Mouse (Mus musculus) hindbrain, embryonic 14.5 days (tissue): ENCODE measurements at regions not wholly inside any gene's neighbourhood (a gene's known extent, or its start where the extent isn't known, plus 50 kb on each side); places are given as distances from the start of the nearest gene placed in this dataset.

Experiments used
- ATAC-seq: fragments of 200-750 bp; cut with Nextera tagmentation; 2 replicates; pipeline ENCODE4 v1.8.0; 2017; ENCODE audit warnings: moderate number of reproducible peaks, mild to moderate bottlenecking, moderate TSS enrichment, moderate library complexity; ENCODE audit not compliant: low FRiP score
- DNase-seq: peaks from one replicate; pipeline ENCODE4 v3.0.0-alpha.2; 2015; ENCODE audit warnings: low spot score
- H3K27ac ChIP-seq: fragments of 300-500 bp; sonication (generic); 2 replicates; pipeline ENCODE4 v1.5.1; 2014; ENCODE audit warnings: mild to moderate bottlenecking, moderate library complexity
- H3K27me3 ChIP-seq: fragments of 300-500 bp; sonication (generic); 2 replicates; pipeline ENCODE4 v1.6.1; 2014; ENCODE audit warnings: mild to moderate bottlenecking, low read length, mixed read lengths; ENCODE audit not compliant: control insufficient read depth, insufficient read depth
- H3K36me3 ChIP-seq: fragments of 300-500 bp; sonication (generic); replicated peaks from 2 replicates; pipeline ENCODE4 v1.6.1; 2014; ENCODE audit not compliant: control insufficient read depth, insufficient read depth
- H3K4me1 ChIP-seq: fragments of 300-500 bp; sonication (generic); replicated peaks from 2 replicates; pipeline ENCODE4 v1.6.1; 2014; ENCODE audit warnings: antibody characterized with exemption, low read length, mixed read lengths; ENCODE audit not compliant: control insufficient read depth, insufficient read depth
- H3K4me2 ChIP-seq: fragments of 300-500 bp; sonication (generic); replicated peaks from 2 replicates; pipeline ENCODE4 v1.6.1; 2014; ENCODE audit warnings: mild to moderate bottlenecking, moderate library complexity
- H3K4me3 ChIP-seq: fragments of 300-500 bp; sonication (generic); replicated peaks from 2 replicates; pipeline ENCODE4 v1.5.1; 2014; ENCODE audit warnings: mild to moderate bottlenecking, low read length
- H3K9ac ChIP-seq: fragments of 300-500 bp; sonication (generic); 2 replicates; pipeline ENCODE4 v1.6.1; 2014
- H3K9me3 ChIP-seq: fragments of 300-500 bp; sonication (generic); 2 replicates; pipeline ENCODE4 v1.6.1; 2016; ENCODE audit warnings: low read length; ENCODE audit not compliant: control insufficient read depth
- WGBS: fragments of 180-500 bp; shearing (Covaris S2); extraction: QIAGEN DNeasy Blood & Tissue Kit; methylation state at CpG from one replicate; pipeline ENCODE4 v1.1.7; 2014; 5-methylcytosine and 5-hydroxymethylcytosine counted together

DNA sequence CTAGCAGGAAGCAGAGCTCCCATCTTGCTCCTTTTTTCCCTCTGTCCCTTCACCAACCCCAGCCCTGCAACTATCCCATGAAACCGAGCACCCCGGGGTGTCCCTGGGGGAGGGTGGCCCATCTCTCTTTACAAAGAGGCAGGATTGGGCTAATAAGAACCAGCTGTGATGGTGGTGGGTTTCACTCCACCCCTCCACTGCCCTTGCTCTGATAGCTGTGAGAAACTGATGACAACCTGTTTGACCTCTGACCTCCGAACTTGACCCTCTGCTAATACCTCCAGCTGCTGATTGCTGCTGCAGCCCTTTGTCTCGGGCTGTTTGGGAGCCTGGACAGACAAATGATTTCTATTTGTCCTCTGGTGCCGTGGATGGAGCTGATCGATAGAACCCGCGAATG lies 128.1 kb upstream of the Lhx1 start:
- no peak overlapping the region for H3K9ac ChIP-seq
- ATAC-seq (no peak), DNase-seq (no peak)
- no peaks in the 10 kb centered on the region for H3K27me3 ChIP-seq
- H3K36me3 ChIP-seq, result no peaks in the 10 kb centered on the region
- no peaks in the 10 kb centered on the region for H3K9me3 ChIP-seq
- H3K4me3 ChIP-seq, result no peak overlapping the region
- WGBS, result 30% methylated on average over 8 of the region's 8 CpGs
- H3K4me2 ChIP-seq, result no peak overlapping the region
- no peak overlapping the region for H3K27ac ChIP-seq
- H3K4me1 ChIP-seq, result no peaks in the 10 kb centered on the region

DNA sequence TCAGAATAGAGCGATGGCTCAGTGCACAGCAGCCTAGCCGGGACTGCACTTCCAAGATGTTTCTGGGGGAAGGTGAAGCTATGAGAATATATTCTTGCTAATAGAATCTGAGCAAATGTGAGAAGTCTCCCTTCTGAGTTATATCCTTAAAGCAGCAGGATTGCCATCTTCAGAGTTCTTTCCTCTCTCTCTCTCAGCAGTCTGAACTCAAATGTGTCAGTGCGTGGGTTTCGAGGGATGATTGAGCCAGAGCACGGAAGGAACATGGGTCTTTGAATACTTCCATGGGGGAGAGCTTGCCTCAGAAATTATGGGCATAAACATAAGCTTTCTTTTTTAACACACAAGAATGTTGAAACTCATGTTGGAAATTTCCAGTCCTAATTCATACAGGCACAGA lies 123.6 kb upstream of the Lhx1 start:
- no peak overlapping the region for H3K27ac ChIP-seq
- no peaks in the 10 kb centered on the region for H3K27me3 ChIP-seq
- WGBS, result 95% methylated on average over 5 of the region's 5 CpGs
- no peak for DNase-seq
- H3K36me3 ChIP-seq, result no peaks in the 10 kb centered on the region
- H3K9me3 ChIP-seq, result peaks cover 10% of the 10 kb centered on the region
- no peak overlapping the region for H3K9ac ChIP-seq
- H3K4me3 ChIP-seq, result no peak overlapping the region
- H3K4me2 ChIP-seq, result no peak overlapping the region
- H3K4me1 ChIP-seq, result 0 out of 2 replicates have a peak, but pooled peaks cover 1% of the 10 kb centered on the region
- ATAC-seq, result no peak

DNA sequence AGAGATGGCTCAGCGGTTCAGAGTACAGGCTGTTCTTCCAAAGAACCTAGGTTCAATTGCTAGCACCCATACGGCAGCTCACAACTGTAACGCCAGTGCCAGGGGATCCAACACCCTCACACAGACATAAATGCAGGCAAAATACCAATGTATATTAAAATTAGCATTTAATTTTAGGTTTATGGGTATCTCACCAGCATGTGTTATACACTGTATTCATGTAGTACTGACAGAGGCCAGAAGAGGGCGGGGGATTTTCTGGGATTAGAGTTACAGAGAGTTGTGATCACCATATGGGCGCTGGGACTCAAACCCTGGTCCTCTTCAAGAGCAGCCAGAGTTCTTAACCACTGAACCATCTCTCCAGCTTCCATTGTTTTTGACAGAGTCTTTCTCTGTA lies 121.8 kb upstream of the Lhx1 start:
- Histone ChIP-seq H3K27me3 (no peaks in the 10 kb centered on the region), H3K9me3 (peaks cover 10% of the 10 kb centered on the region), H3K4me3 (no peak overlapping the region), H3K9ac (no peak overlapping the region), H3K27ac (no peak overlapping the region), H3K4me2 (no peak overlapping the region), H3K36me3 (no peaks in the 10 kb centered on the region), H3K4me1 (peaks cover 18% of the 10 kb centered on the region; the same call in 1 of the 2 replicates)
- 91% methylated on average over 5 of the region's 5 CpGs for WGBS
- no peak for ATAC-seq
- DNase-seq, result no peak

DNA sequence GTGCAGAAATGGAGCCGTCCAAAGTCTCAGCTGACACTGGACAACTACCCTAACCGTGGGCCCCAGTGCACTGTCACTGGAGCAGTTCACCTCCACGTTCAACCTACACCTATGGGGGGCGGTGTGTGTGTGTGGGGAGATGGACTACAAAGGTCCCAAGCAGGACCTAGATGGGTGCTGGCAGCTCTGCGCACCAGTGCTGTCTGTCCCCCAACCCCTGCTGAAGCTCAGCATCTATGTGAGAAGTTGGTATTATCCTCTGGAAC lies 117.7 kb upstream of the Lhx1 start:
- Histone ChIP-seq H3K27ac (peak overlapping the region; percentile 80), H3K9ac (peak overlapping the region; percentile 83), H3K36me3 (no peaks in the 10 kb centered on the region), H3K9me3 (peaks cover 10% of the 10 kb centered on the region), H3K4me3 (peak overlapping the region; percentile 41), H3K4me1 (peaks cover 29% of the 10 kb centered on the region), H3K27me3 (no peaks in the 10 kb centered on the region; the same call in 1 of the 2 replicates), H3K4me2 (peak overlapping the region; percentile 79)
- ATAC-seq (no peak), DNase-seq (no peak)
- 26% methylated on average over 5 of the region's 5 CpGs for WGBS

DNA sequence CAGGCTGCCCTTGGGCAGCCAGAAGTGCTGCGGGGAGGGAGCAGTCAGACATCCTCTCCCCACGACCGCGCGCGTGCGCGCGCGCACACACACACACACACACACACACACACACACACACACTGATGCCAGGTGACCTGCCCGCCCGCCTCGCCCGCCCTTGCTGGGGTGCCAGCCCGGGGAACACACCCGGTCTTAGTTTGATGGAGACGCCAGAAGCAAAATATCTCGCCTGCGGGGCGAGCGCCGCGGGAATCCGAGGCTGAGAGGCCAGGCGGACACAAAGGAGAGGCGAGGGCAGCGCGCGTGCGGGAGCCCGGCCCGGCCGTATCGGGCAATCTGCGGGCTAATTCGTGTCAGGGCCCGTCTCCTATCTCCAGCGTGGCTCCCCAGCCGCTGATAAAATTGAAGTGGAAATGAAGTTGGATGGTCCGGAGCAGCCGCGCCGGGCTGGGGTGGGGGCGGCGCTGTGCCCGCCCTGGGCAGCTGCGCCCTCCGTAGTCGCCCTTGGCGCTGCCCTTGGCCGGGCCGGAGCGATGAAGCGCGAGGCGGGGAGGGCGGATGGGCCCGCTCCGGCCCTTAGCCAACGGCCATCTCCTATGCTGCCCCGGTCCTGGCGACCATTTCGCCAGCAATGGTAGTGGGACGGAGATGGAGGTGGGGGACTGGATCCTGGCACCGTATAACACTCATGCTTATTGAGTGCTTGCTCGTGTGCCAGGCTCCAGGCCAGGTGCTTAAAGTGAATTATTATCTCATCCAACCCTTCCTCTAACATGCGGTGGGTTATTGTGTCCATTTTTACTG lies 117.2 kb upstream of the Lhx1 start:
- Histone ChIP-seq H3K36me3 (no peaks in the 10 kb centered on the region), H3K9me3 (peaks cover 5% of the 10 kb centered on the region; the same call in 1 of the 2 replicates), H3K9ac (peak overlapping the region; percentile 83), H3K4me3 (peak overlapping the region; percentile 41), H3K27me3 (no peaks in the 10 kb centered on the region; the same call in 1 of the 2 replicates), H3K4me1 (peaks cover 31% of the 10 kb centered on the region), H3K4me2 (peak overlapping the region; percentile 79), H3K27ac (peak overlapping the region; percentile 80)
- DNase-seq (peak; percentile 39), ATAC-seq (peak; percentile 51)
- WGBS, result 1% methylated on average over 65 of the region's 67 CpGs

DNA sequence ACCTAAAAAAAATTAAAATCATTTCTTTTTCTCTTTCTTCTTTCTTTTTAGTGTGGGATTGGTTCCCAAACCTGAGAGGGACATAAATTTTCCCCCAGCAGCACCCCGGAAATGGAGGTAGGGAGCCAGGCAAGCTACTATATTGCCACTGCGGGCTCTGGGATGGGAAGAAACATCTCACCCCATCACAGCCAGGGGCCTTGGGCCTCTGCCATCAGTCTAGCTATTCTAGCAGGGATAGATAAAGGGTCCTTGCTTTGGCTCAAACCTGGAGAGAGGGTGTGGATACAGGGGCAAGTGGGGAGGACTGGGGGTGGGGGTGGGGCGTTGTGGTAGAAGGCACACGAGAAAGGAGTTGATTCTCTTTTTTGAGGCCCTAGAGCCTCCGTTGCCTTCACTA lies 116.3 kb upstream of the Lhx1 start:
- H3K9ac ChIP-seq, result no peak overlapping the region
- H3K4me1 ChIP-seq, result peaks cover 40% of the 10 kb centered on the region

DNA sequence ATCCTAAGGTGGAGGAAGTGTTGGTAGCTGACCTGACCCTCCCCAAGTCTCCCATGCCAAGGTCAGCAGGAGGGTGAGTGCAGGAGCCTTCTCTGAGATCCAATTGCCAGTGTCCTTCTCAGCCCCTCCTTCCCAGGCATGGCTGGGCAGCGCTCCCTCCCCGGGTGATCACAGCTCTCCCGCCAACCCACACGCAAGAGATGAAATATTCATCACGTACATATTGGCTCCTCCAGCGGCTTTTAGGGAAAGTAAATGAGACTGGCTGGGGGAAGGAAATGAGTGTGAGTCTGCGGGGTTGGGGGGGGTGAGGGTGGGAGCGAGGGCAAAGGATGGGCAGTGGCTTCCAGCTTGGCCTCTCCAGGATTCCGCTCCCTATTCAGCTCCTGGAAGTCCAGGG lies 113.0 kb upstream of the Lhx1 start:
- ATAC-seq (no peak), DNase-seq (no peak)
- Histone ChIP-seq H3K4me1 (peaks cover 33% of the 10 kb centered on the region), H3K9ac (no peak overlapping the region), H3K27ac (peak overlapping the region; percentile 9; the same call in 1 of the 2 replicates), H3K27me3 (no peaks in the 10 kb centered on the region; the same call in none of the 2 replicates), H3K4me3 (no peak overlapping the region), H3K9me3 (no peaks in the 10 kb centered on the region), H3K4me2 (no peak overlapping the region), H3K36me3 (no peaks in the 10 kb centered on the region)
- WGBS, result 15% methylated on average over 9 of the region's 9 CpGs

More for the DNA sequence above, 116.3 kb upstream of the Lhx1 start:
- ATAC-seq, result no peak
- DNase-seq, result no peak
- 20% methylated on average over 5 of the region's 5 CpGs for WGBS
- Histone ChIP-seq H3K36me3 (no peaks in the 10 kb centered on the region), H3K9me3 (no peaks in the 10 kb centered on the region), H3K4me3 (peak overlapping the region; percentile 41; the same call in 1 of the 2 replicates), H3K27ac (peak overlapping the region; percentile 80), H3K4me2 (peak overlapping the region; percentile 79), H3K27me3 (no peaks in the 10 kb centered on the region; the same call in 1 of the 2 replicates)

DNA sequence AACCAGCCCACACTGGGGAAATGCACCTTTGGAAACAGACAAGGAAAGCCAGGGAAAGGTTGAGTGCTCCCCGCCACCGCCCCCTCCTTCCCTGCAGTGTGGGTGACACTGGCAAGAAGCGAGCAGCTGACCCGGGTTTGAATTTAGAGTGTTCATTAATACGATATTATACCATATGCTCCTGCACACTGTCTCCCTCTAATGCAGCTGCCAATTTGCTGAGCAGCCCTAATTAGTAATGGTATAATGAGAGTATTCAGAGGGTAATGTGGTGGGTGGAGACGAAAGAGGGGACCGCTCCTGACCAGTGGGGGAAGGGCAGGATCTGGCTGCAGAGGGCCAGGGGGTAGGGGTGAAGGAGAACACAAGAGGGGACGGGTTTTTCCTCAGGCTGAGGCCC lies 111.9 kb upstream of the Lhx1 start:
- Histone ChIP-seq H3K4me3 (no peak overlapping the region), H3K4me2 (no peak overlapping the region), H3K27me3 (no peaks in the 10 kb centered on the region; the same call in none of the 2 replicates), H3K9me3 (no peaks in the 10 kb centered on the region), H3K36me3 (no peaks in the 10 kb centered on the region), H3K4me1 (peaks cover 23% of the 10 kb centered on the region), H3K9ac (no peak overlapping the region), H3K27ac (peak overlapping the region; percentile 43)
- 10% methylated on average over 8 of the region's 8 CpGs for WGBS
- peak; percentile 53; the same call in 1 of the 2 replicates for ATAC-seq
- DNase-seq, result peak; percentile 48

DNA sequence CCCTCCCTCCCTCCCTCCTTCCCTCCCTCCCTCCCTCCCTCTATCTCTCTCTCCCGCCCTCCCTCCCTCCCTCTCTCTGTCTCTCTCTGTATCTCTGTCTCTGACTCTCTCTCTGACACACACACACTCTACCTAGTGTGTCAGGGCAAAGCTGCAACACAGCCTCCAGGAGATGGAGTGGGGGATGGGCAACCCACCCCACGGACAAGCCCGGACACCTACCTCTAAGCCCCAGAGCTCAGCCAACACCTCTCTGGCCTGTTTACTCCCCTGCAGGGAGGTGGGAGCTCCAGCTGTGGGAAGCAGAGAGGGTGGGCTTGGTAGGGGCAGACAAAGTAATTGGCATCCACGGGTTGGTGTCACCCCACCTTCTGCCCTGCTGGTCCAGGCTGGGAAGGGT lies 109.7 kb upstream of the Lhx1 start:
- Histone ChIP-seq H3K4me2 (no peak overlapping the region), H3K27ac (no peak overlapping the region), H3K4me3 (no peak overlapping the region), H3K9me3 (no peaks in the 10 kb centered on the region), H3K9ac (no peak overlapping the region), H3K36me3 (no peaks in the 10 kb centered on the region), H3K27me3 (no peaks in the 10 kb centered on the region; the same call in none of the 2 replicates), H3K4me1 (peaks cover 10% of the 10 kb centered on the region)
- WGBS, result 51% methylated on average over 3 of the region's 4 CpGs
- no peak for DNase-seq
- ATAC-seq, result no peak
